Comparison of ENCODE assay signal across 24 mouse cellular contexts in the genomic region with DNA sequence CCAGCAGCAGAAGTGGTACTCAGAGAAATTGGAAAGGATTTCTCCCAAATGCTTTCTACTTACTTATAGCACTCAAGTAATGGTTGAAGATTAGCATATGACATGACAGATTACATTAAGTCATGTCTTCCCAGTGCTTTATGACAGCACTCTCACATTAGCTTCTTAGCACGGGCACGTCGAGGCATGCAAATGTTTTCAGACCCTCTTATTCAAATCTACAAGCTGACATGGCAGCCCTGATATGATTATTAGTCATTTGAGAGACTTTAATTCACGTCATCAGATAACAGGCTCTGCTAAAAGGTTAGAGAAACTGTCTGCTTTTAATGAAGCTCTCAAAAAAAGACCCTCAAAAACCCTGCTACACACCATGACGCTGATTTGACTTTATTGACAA.
"Had no signal": no experiment of that assay in that cellular context is flagged by ENCODE, and none has a peak within 500 bp of the region (broad histone marks: within the 10 kb centered on the region; RNA-seq: fewer than 3 reads in every experiment).

No protein-coding gene starts in this region.

- H3K4me2 ChIP-seq: limb, embryonic 13.5 days; liver, embryonic 12.5 days; liver, embryonic 15.5 days; lung, embryonic 15.5 days; midbrain, embryonic 11.5 days; neural tube, embryonic 13.5 days had no signal

- H3K9ac ChIP-seq: limb, embryonic 13.5 days; liver, embryonic 12.5 days; liver, embryonic 15.5 days; lung, embryonic 15.5 days; neural tube, embryonic 13.5 days had no signal

- H3K4me1 ChIP-seq: liver, embryonic 12.5 days; liver, embryonic 15.5 days; lung, embryonic 15.5 days had no signal

- H3K4me3 ChIP-seq: limb, embryonic 10.5 days; limb, embryonic 13.5 days; liver, embryonic 12.5 days; liver, embryonic 15.5 days; lung, embryonic 15.5 days; myocyte; neural tube, embryonic 13.5 days had no signal

- H3K27me3 ChIP-seq: limb, embryonic 13.5 days; liver, embryonic 12.5 days; liver, embryonic 15.5 days; lung, embryonic 15.5 days; neural tube, embryonic 13.5 days had no signal

- H3K27ac ChIP-seq: limb, embryonic 10.5 days; limb, embryonic 13.5 days; liver, embryonic 12.5 days; liver, embryonic 15.5 days; lung, embryonic 15.5 days; neural tube, embryonic 13.5 days; stomach, postnatal 0 days had no signal

- ATAC-seq: liver, embryonic 12.5 days had no signal

- DNase-seq: kidney, adult 2 months; kidney, postnatal 10 days; kidney, postnatal 36 days; layer of hippocampus, postnatal 36 days; liver; lung, adult 18-20 months; lung, postnatal 10 days; lung, postnatal 36 days; midbrain, embryonic 14.5 days; right cerebral cortex, adult 18-20 months; right cerebral cortex, postnatal 14 days; right cerebral cortex, postnatal 4 days; thymus, adult 2 months; thymus, postnatal 14 days; thymus, postnatal 4 days had no signal

- H3K9me3 ChIP-seq: limb, embryonic 10.5 days; limb, embryonic 13.5 days; liver, embryonic 12.5 days; liver, embryonic 15.5 days; lung, embryonic 15.5 days; neural tube, embryonic 13.5 days had no signal

- H3K36me3 ChIP-seq: limb, embryonic 10.5 days; limb, embryonic 13.5 days; liver, embryonic 12.5 days; liver, embryonic 15.5 days; lung, embryonic 15.5 days; neural tube, embryonic 13.5 days had no signal
